Mouse (Mus musculus): Measurements from ENCODE around the gene Caln1.

- TF ChIP-seq CTCF (IDR thresholded peaks at IDR 0.05; ENCODE audit: low read depth), result no peak
- TF ChIP-seq EP300 (IDR thresholded peaks at IDR 0.05; ENCODE audit: low read depth), result no peak
These were observed 31.1 kb downstream of the Caln1 start for GRCm38 (mm10) chr5:130400136-130400917.
